Mouse (Mus musculus) limb, embryonic 12.5 days (tissue): ENCODE measurements at regions not wholly inside any gene's neighbourhood (a gene's known extent, or its start where the extent isn't known, plus 50 kb on each side); places are given as distances from the start of the nearest gene placed in this dataset.
A peak's percentile ranks its signal among the peaks of the same experiment; 100 is the strongest.
"Not testable (repeated sequence)": the region's sequence is repeated elsewhere in the genome, so short reads cannot be mapped to it uniquely, and the experiment has no call there.

ENCODE experiments used
- ATAC-seq: fragments of 200-750 bp; cut with Nextera tagmentation; 2 replicates; pipeline ENCODE4 v1.8.0; 2017; ENCODE audit warnings: low read depth, moderate TSS enrichment; ENCODE audit not compliant: insufficient number of reproducible peaks, insufficient read depth, low FRiP score, low TSS enrichment
- H3K27ac ChIP-seq: fragments of 300-500 bp; sonication (generic); 2 replicates; pipeline ENCODE4 v1.5.1; 2016; ENCODE audit warnings: mild to moderate bottlenecking, moderate library complexity
- H3K27me3 ChIP-seq: fragments of 300-500 bp; sonication (generic); 2 replicates; pipeline ENCODE4 v1.6.1; 2016; ENCODE audit warnings: mild to moderate bottlenecking, moderate library complexity
- H3K36me3 ChIP-seq: fragments of 300-500 bp; sonication (generic); 2 replicates; pipeline ENCODE4 v1.6.1; 2016; ENCODE audit warnings: mild to moderate bottlenecking, moderate library complexity
- H3K4me1 ChIP-seq: fragments of 300-500 bp; sonication (generic); replicated peaks from 2 replicates; pipeline ENCODE4 v1.6.1; 2016
- H3K4me2 ChIP-seq: fragments of 300-500 bp; sonication (generic); 2 replicates; pipeline ENCODE4 v1.6.1; 2016; ENCODE audit warnings: mild to moderate bottlenecking, moderate library complexity
- H3K4me3 ChIP-seq: fragments of 300-500 bp; sonication (generic); replicated peaks from 2 replicates; pipeline ENCODE4 v1.5.1; 2016; ENCODE audit warnings: mild to moderate bottlenecking
- H3K9ac ChIP-seq: fragments of 300-500 bp; sonication (generic); replicated peaks from 2 replicates; pipeline ENCODE4 v1.6.1; 2016; ENCODE audit warnings: mild to moderate bottlenecking, moderate library complexity
- H3K9me3 ChIP-seq: fragments of 300-500 bp; sonication (generic); 2 replicates; pipeline ENCODE4 v1.6.1; 2016; ENCODE audit warnings: mild to moderate bottlenecking, moderate library complexity
- whole genome bisulfite sequencing: fragments of 180-500 bp; shearing (Covaris S2); methylation state at CpG from one replicate; pipeline ENCODE4 v1.1.7; 2016; 5-methylcytosine and 5-hydroxymethylcytosine counted together

DNA sequence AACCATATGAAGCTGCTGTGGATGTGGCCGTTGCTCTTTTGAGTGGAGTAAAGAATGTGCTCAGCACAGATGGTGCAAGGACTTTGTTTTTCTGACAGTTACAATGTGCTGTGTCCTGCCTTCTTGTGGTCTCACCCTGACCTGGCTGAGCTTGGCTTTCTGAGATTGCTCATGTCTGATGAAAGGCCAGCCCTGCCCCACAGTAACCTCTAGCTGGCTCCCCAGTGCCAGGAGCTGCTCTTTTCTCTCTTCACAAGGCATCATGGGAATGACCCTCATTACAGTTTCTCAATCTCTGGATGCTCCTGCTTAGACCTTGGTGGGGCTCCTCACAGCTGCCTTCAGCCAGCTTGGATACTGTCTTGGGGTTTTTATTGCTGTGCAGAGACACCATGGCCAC, 204.9 kb downstream of the Plxna1 start:
- Histone ChIP-seq H3K4me1 (peaks cover 20% of the 10 kb centered on the region), H3K4me3 (no peak overlapping the region), H3K4me2 (no peak overlapping the region), H3K36me3 (no peaks in the 10 kb centered on the region), H3K9ac (no peak overlapping the region), H3K9me3 (peaks cover 9% of the 10 kb centered on the region; the same call in 1 of the 2 replicates), H3K27me3 (no peaks in the 10 kb centered on the region), H3K27ac (no peak overlapping the region)
- 89% methylated on average over 1 of the region's 1 CpGs for WGBS
- no peak for ATAC-seq

GRCm38 (mm10) chr6:89160051-89160450, 202.4 kb downstream of the Plxna1 start:
- Histone ChIP-seq H3K27me3 (no peaks in the 10 kb centered on the region), H3K4me2 (no peak overlapping the region), H3K4me1 (peaks cover 13% of the 10 kb centered on the region), H3K27ac (no peak overlapping the region), H3K36me3 (no peaks in the 10 kb centered on the region), H3K9me3 (peaks cover 3% of the 10 kb centered on the region; the same call in 1 of the 2 replicates), H3K4me3 (no peak overlapping the region), H3K9ac (no peak overlapping the region)
- ATAC-seq = no peak
- WGBS = 62% methylated on average over 7 of the region's 7 CpGs

DNA sequence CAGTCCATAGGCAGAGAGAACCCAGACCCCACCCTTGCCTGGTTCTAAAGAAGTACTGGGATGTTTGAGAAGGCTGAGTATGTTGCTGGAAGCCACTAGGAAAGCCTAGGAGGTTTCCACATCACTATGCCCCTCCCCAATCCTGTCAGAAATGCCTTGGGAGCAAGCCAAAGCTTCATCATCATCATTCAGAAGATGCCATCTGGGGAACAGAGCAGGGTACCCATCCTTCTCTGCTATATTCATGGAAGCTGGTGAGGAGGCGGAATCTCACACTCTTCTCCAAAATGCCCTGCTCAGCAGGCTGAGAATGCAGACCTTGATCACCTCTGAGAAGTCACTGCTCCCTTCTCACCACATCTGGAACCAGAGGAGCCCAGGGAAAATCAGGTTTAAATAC, 200.7 kb downstream of the Plxna1 start:
- Histone ChIP-seq H3K9ac (no peak overlapping the region), H3K4me3 (no peak overlapping the region), H3K27me3 (no peaks in the 10 kb centered on the region), H3K4me2 (no peak overlapping the region), H3K36me3 (no peaks in the 10 kb centered on the region), H3K9me3 (peaks cover 4% of the 10 kb centered on the region; the same call in 1 of the 2 replicates), H3K27ac (no peak overlapping the region), H3K4me1 (peaks cover 13% of the 10 kb centered on the region)
- 90% methylated on average over 1 of the region's 1 CpGs for WGBS
- ATAC-seq = no peak

DNA sequence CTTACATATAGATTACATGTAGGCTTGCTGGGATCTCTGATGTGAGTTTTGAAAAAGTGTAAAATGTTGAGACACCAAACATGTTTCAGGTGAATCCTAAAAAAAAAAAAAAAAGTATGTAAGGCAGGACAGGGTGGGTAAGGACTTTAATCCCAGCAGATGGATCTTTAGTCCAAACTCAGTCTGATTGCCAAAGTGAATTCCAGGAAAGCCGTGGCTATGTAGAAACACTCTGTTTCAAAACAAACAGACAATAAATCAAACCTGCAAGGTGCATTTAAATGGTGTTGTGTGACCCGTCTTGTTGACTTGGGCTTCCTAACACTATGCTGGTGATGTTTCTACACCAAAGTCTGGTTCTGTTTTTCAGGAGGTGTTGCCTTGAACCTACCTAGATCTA, 192.9 kb downstream of the Plxna1 start:
- Histone ChIP-seq H3K27me3 (peaks cover 4% of the 10 kb centered on the region; the same call in 1 of the 2 replicates), H3K36me3 (no peaks in the 10 kb centered on the region), H3K4me2 (no peak overlapping the region), H3K27ac (no peak overlapping the region), H3K4me1 (no peaks in the 10 kb centered on the region), H3K4me3 (no peak overlapping the region), H3K9me3 (peaks cover 12% of the 10 kb centered on the region; the same call in 1 of the 2 replicates), H3K9ac (no peak overlapping the region)
- WGBS = 46% methylated on average over 2 of the region's 2 CpGs
- no peak for ATAC-seq

- 82% methylated on average over 2 of the region's 7 CpGs for WGBS
- not testable (repeated sequence) for H3K4me3 ChIP-seq, H3K4me1 ChIP-seq, H3K36me3 ChIP-seq, H3K27me3 ChIP-seq, H3K9ac ChIP-seq, H3K9me3 ChIP-seq, H3K27ac ChIP-seq, H3K4me2 ChIP-seq, ATAC-seq
Measured at GRCm38 (mm10) chr6:89184920-89185319, 177.5 kb downstream of the Plxna1 start.

DNA sequence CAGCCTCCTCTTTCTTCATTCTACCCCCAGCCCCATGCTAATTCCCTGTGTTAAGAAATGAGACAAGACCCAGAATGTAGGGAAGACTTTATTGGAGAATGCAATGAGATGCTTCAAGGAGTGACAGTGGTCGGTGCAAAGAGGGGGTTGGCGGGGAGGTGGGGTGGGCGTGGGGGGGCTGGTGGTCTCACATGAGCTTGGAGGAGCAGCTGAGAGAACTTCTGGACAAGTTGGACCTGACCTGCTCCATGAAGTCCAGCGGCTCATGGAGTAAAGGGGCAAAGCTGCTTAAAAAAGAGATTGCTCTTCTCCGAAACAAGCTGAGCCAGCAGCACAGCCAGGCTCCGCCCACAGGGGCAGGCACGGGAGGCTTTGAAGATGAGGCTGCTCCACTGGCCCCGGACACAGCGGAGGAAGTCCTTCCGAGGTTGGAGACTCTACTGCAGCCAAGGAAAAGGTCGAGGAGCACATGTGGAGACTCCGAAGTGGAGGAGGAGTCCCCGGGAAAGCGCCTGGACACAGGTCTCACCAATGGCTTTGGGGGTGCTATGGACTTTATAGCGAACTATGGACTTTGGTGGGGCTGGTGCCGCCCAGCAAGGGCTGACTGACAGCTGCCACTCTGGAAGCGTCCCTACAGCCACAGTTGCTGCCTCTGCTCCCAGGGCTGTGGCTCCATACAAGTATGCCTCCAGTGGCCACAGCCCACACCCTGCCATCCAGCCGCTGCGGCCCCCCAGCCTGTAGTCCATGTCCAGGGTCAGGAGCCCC, 161.7 kb downstream of the Plxna1 start:
- WGBS = 7% methylated on average over 19 of the region's 19 CpGs
- H3K36me3 ChIP-seq, H3K27me3 ChIP-seq, H3K4me1 ChIP-seq, H3K27ac ChIP-seq, ATAC-seq, H3K9me3 ChIP-seq, H3K9ac ChIP-seq: not testable (repeated sequence)
- peak overlapping the region; percentile 18; the same call in 1 of the 2 replicates for H3K4me3 ChIP-seq
- H3K4me2 ChIP-seq = peak overlapping the region; percentile 50

DNA sequence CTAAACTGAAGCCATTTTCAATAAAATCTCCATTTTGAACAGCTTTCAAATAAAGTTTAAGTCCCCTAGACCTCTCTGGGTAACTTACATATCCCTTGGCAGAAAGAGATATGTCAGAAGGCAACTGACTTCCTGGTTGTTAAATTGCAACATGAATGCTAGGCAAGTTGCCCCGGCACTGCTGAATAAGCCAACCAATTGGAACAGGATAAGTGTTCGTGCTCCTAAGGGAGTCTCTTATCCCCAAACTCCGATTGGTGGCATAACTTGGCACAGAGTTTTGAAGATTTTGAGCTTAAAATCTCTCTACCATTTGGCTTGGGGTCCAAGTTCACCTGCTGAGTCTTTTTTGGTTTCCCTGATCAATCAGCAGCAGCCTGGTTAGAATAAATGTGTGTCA, 147.4 kb downstream of the Plxna1 start:
- Histone ChIP-seq H3K9me3 (no peaks in the 10 kb centered on the region), H3K9ac (no peak overlapping the region), H3K27me3 (no peaks in the 10 kb centered on the region), H3K27ac (no peak overlapping the region), H3K4me2 (no peak overlapping the region), H3K4me1 (no peaks in the 10 kb centered on the region), H3K36me3 (no peaks in the 10 kb centered on the region), H3K4me3 (no peak overlapping the region)
- ATAC-seq = no peak
- WGBS = 80% methylated on average over 3 of the region's 3 CpGs

DNA sequence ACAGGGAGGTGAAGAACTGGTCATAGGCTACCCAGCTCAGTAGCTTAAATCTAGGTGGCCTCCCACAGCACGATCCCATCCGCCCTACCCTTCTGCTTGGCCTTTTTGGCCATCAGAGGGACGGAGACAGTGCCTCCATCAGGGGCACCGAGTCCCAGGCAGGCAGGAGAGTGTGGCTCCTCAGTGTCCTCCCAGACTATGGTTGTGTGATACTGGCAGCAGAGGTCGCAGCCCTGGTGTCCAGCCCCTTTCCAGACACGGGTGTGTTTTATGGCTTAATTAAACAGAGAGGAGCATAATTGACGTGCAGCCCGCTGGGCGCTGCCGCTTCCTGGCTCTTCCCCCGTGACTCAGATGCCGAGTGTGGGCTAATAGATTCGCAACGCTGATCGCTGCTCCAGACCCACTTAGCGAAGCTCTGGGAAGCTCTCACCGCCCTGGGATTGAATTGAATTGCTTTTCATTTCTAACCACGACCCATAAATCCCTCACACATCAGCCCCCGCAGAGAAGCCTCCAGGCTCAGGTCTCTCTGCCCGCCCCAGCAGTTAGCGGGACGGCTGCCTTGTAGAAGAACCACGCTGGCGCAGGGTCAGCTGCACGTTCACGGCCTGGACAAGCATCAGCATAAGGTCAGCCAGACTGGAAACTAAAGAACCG, 126.9 kb downstream of the Plxna1 start:
- H3K4me3 ChIP-seq = peak overlapping the region; percentile 15; the same call in 1 of the 2 replicates
- H3K4me1 ChIP-seq = peaks cover 19% of the 10 kb centered on the region
- no peaks in the 10 kb centered on the region for H3K9me3 ChIP-seq
- peaks cover 36% of the 10 kb centered on the region for H3K27me3 ChIP-seq
- WGBS = 10% methylated on average over 27 of the region's 27 CpGs
- no peaks in the 10 kb centered on the region for H3K36me3 ChIP-seq
- H3K9ac ChIP-seq = no peak overlapping the region
- ATAC-seq = no peak
- H3K27ac ChIP-seq = no peak overlapping the region
- H3K4me2 ChIP-seq = peak overlapping the region; percentile 51

GRCm38 (mm10) chr6:89236226-89236625, 126.2 kb downstream of the Plxna1 start:
- no peak overlapping the region for H3K4me3 ChIP-seq
- no peaks in the 10 kb centered on the region for H3K36me3 ChIP-seq
- H3K9ac ChIP-seq = no peak overlapping the region
- H3K4me1 ChIP-seq = peaks cover 19% of the 10 kb centered on the region
- WGBS = 21% methylated on average over 8 of the region's 8 CpGs
- no peak overlapping the region for H3K27ac ChIP-seq
- no peak for ATAC-seq
- H3K9me3 ChIP-seq = no peaks in the 10 kb centered on the region
- peaks cover 36% of the 10 kb centered on the region for H3K27me3 ChIP-seq
- H3K4me2 ChIP-seq = 0 out of 2 replicates have a peak overlapping the region, but pooled peaks have one; percentile 51

GRCm38 (mm10) chr6:89236892-89237646, 125.4 kb downstream of the Plxna1 start:
- ATAC-seq = no peak
- Histone ChIP-seq H3K36me3 (no peaks in the 10 kb centered on the region), H3K9me3 (no peaks in the 10 kb centered on the region), H3K27ac (no peak overlapping the region), H3K4me2 (no peak overlapping the region), H3K4me3 (no peak overlapping the region), H3K27me3 (peaks cover 36% of the 10 kb centered on the region), H3K9ac (no peak overlapping the region), H3K4me1 (peaks cover 19% of the 10 kb centered on the region)
- WGBS = 81% methylated on average over 10 of the region's 10 CpGs

DNA sequence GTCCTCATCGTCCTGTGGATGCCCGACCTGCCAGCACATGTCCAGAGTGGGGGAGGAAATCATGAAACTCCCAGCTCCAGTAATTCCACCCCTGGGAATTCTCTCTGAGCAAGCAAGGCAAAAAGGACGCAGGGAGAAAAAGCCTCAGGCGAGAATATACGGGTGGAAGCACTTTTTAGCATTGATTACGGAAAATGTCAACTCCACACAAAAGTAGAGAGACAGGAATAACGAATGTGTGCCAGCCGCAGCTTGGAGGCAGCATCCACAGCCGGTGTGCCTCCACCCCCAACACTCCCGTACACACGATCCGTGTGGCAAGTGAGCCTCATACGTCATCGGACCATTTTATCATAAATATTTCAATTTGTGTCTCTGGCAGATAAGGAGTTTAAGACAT, 123.5 kb downstream of the Plxna1 start:
- Histone ChIP-seq H3K27ac (no peak overlapping the region), H3K9ac (no peak overlapping the region), H3K9me3 (no peaks in the 10 kb centered on the region), H3K36me3 (no peaks in the 10 kb centered on the region), H3K4me2 (no peak overlapping the region), H3K27me3 (peaks cover 36% of the 10 kb centered on the region), H3K4me1 (peaks cover 19% of the 10 kb centered on the region), H3K4me3 (no peak overlapping the region)
- no peak for ATAC-seq
- WGBS = 61% methylated on average over 14 of the region's 14 CpGs
